Mouse (Mus musculus): ENCODE measurements around the gene Mast2.

DNA sequence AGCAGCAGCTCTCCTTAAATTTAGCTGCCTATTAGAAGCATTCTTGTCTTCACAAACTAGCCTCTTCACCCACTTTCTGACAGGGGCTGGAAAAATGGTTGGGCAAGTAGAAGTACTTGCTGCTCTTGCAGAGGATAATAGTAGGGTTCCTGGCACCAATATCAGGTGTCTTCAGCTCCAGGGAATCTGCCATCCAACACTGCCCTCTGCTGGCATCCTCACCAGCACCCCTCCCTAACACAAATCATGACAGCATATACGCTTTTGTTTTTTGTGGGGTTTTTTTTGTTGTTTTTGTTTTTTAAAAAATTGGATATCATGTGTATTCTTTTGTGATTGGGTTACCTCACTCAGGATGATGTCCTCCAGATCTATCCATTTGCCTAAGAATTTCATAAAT lies 105.9 kb downstream of the Mast2 start:
- TF ChIP-seq EP300 (IDR thresholded peaks at IDR 0.05; ENCODE audit: low read depth in 1 of 2, low read length in 2 of 2) = no peak
- TF ChIP-seq CHD1 (IDR thresholded peaks at IDR 0.05; ENCODE audit: low read depth, low read length) = no peak
- peak; percentile 26 to 67 (median 52); a peak in 5 of 6 replicates for TF ChIP-seq CTCF (IDR thresholded peaks at IDR 0.05 in 2 of 3, conservative IDR thresholded peaks at IDR 0.05 in 1 of 3; ENCODE audit: control insufficient read depth in 1 of 3, insufficient read depth in 1 of 3, low read depth in 2 of 3, low read length in 3 of 3, poor library complexity in 1 of 3, severe bottlenecking in 1 of 3)
- no peak for TF ChIP-seq HCFC1 (IDR thresholded peaks at IDR 0.05; ENCODE audit: low read depth, low read length)
- TF ChIP-seq TCF12 (IDR thresholded peaks at IDR 0.05; ENCODE audit: low read depth, low read length) = no peak
- no peak for TF ChIP-seq POLR2A (IDR thresholded peaks at IDR 0.05; ENCODE audit: control insufficient read depth in 1 of 2, insufficient read depth in 1 of 2, low read depth in 1 of 2, low read length in 2 of 2, poor library complexity in 1 of 2)
- TF ChIP-seq MAFK (IDR thresholded peaks at IDR 0.05; ENCODE audit: borderline replicate concordance, low read depth, low read length) = no peak
- TF ChIP-seq GATA1 (IDR thresholded peaks at IDR 0.05; ENCODE audit: low read depth, low read length) = no peak
- no peak for TF ChIP-seq CHD2 (IDR thresholded peaks at IDR 0.05; ENCODE audit: low read length)
- TF ChIP-seq UBTF (IDR thresholded peaks at IDR 0.05; ENCODE audit: borderline replicate concordance, insufficient read depth, low read depth, low read length) = no peak

All from MEL (cell line).